Mouse (Mus musculus): ENCODE measurements at regions not wholly inside any gene's neighbourhood (a gene's known extent, or its start where the extent isn't known, plus 50 kb on each side); places are given as distances from the start of the nearest gene placed in this dataset.

DNA sequence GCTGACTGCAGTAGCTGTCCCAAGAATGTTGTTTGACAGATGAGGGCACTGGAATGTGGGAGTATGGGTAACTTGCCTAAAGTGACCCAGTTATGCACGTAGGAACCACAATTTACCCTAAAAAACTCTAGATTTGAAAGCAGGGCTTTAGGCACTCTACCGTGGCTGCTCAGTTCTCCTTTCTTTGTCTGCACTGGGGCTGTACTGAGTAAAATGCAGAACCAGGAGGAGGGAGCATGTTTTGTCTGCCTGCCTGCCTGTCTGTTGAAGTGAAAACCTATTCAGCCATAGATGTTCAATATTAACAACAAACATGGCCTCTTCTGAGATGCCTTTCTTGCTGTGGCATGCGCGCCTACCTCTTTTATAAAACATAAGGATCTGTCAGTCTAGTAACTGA lies 77.5 kb downstream of the Csl start:
- TF ChIP-seq POLR2A (IDR thresholded peaks at IDR 0.05; ENCODE audit: borderline replicate concordance, low read depth, low read length) (no peak), CTCF (IDR thresholded peaks at IDR 0.05; ENCODE audit: low read depth, low read length) (no peak)
- Histone ChIP-seq H3K4me1 (ENCODE audit: control insufficient read depth, insufficient read depth, low read length) (peaks cover 2% of the 10 kb centered on the region; the same call in 1 of the 2 replicates), H3K27ac (ENCODE audit: insufficient read depth, low read depth, low read length) (no peak overlapping the region), H3K4me3 (ENCODE audit: insufficient read depth, low read length) (no peak overlapping the region)

DNA sequence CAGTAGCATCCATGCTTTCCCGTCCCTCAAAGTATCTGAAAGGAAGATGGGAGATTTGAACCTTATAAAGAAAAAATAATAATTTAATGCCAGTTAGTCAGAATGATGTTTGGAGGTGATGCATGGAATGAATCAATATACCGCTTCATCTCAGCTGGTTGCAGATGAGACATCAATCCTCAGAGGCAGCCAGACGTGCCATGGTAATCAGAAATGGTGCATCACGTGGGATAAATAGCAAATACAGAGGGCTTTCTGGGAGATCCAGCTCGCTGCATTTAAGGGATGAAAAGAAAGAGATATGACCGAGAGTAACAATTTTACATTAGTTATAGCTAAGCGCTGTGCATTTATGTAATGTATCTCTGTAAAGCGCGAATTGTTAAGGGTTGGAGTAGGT lies 77.1 kb downstream of the Csl start:
- TF ChIP-seq POLR2A (IDR thresholded peaks at IDR 0.05; ENCODE audit: borderline replicate concordance, low read depth, low read length) = no peak
- TF ChIP-seq CTCF (IDR thresholded peaks at IDR 0.05; ENCODE audit: low read depth, low read length) = no peak

DNA sequence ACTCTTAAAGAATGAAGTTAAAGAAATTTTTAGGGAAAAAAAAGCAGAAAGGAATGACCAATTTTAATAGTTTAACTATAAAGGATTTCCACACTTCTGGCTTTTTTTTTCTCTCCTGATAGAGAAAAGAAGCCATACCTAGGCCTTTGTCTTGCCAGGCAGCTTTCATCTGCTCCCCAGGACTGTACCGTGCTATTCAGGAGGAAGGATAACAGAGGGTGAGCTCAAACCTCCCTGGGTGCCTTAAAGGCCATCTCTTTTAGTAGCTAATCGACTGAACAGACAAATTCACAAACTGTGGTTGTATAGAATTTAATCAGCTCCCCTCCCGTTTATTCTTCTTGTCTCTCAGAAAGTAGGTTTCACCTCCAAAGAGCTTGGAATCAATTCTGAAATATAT lies 76.1 kb downstream of the Csl start:
- H3K4me3 ChIP-seq (ENCODE audit: insufficient read depth, low read length) = no peak overlapping the region
- TF ChIP-seq POLR2A (IDR thresholded peaks at IDR 0.05; ENCODE audit: borderline replicate concordance, low read depth, low read length) (no peak), CTCF (IDR thresholded peaks at IDR 0.05; ENCODE audit: low read depth, low read length) (no peak)
- H3K4me1 ChIP-seq (ENCODE audit: control insufficient read depth, insufficient read depth, low read length) = peaks cover 2% of the 10 kb centered on the region; the same call in 1 of the 2 replicates
- no peak overlapping the region for H3K27ac ChIP-seq (ENCODE audit: insufficient read depth, low read depth, low read length)

More for the DNA sequence above, 77.1 kb downstream of the Csl start:
- Histone ChIP-seq H3K4me1 (ENCODE audit: control insufficient read depth, insufficient read depth, low read length) (peaks cover 2% of the 10 kb centered on the region; the same call in 1 of the 2 replicates), H3K27ac (ENCODE audit: insufficient read depth, low read depth, low read length) (no peak overlapping the region), H3K4me3 (ENCODE audit: insufficient read depth, low read length) (no peak overlapping the region)

DNA sequence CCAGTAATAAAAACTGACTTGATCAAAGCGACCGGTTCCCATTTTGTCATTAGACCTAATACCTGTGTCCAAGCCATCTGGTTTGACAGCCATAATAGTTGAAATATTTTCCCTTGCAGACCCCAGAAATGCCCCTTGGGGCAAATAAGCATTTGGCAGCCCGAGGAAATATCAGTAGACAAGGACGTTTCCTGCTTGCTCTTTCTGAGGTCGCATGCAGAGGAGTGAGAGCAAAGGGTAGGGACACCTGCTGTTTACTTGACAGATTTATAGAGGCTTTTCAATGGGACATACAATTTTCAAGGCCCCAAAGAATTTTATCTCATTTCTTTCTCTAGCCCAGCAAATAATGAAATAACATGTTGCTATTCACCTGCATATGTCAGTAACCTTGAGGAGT lies 73.5 kb downstream of the Csl start:
- H3K4me1 ChIP-seq (ENCODE audit: control insufficient read depth, insufficient read depth, low read length) = peaks cover 2% of the 10 kb centered on the region; the same call in 1 of the 2 replicates
- no peak overlapping the region for H3K27ac ChIP-seq (ENCODE audit: insufficient read depth, low read depth, low read length)
- no peak overlapping the region for H3K4me3 ChIP-seq (ENCODE audit: insufficient read depth, low read length)
- no peak for TF ChIP-seq POLR2A (IDR thresholded peaks at IDR 0.05; ENCODE audit: borderline replicate concordance, low read depth, low read length)

DNA sequence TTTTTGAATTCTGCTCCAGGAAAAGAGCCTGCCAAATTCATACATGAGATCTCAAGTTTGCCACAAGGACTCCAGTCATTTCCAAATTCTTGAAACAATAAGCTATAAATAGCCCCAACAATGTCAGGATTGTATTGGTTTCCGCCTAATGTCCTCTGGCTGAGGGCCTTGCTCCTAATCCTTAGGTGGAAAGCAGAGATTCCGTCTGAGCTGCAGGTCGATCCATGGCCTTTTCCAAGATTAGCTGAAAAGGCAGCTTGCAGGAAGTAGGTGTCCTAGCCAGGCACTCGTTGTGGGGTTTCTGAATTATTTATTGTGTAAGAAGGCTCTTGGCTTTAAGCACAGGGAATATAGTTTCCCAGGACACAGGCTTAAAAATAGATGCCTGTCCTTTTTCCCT lies 72.4 kb downstream of the Csl start:
- no peak overlapping the region for H3K27ac ChIP-seq (ENCODE audit: insufficient read depth, low read depth, low read length)
- H3K4me1 ChIP-seq (ENCODE audit: control insufficient read depth, insufficient read depth, low read length) = no peaks in the 10 kb centered on the region

DNA sequence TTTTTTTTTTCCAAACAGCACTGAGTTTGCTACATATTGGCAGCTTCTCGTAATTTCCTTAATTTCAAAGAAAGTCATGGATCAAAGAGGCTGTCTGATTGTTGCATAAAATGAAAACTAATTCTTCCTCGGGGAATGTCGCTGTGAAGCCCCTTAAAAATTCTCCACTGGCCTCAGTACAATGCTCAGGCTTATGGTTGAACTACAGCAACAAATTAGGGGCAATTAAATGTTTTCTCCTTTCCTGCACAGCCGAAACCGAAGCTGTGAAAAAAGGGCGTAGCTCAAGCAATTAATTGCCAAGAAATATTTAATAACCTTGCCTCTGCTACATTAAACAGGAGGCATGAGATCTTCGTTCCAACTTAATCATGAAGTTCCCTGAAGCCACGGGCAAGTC lies 61.8 kb downstream of the Csl start:
- no peak for TF ChIP-seq POLR2A (IDR thresholded peaks at IDR 0.05; ENCODE audit: borderline replicate concordance, low read depth, low read length)
- TF ChIP-seq CTCF (IDR thresholded peaks at IDR 0.05; ENCODE audit: low read depth, low read length) = no peak
- Histone ChIP-seq H3K4me1 (ENCODE audit: control insufficient read depth, insufficient read depth, low read length) (no peaks in the 10 kb centered on the region), H3K4me3 (ENCODE audit: insufficient read depth, low read length) (no peak overlapping the region), H3K27ac (ENCODE audit: insufficient read depth, low read depth, low read length) (no peak overlapping the region)

More for the DNA sequence above, 72.4 kb downstream of the Csl start:
- no peak for TF ChIP-seq CTCF (IDR thresholded peaks at IDR 0.05; ENCODE audit: low read depth, low read length)
- TF ChIP-seq POLR2A (IDR thresholded peaks at IDR 0.05; ENCODE audit: borderline replicate concordance, low read depth, low read length) = no peak
- H3K4me3 ChIP-seq (ENCODE audit: insufficient read depth, low read length) = no peak overlapping the region

DNA sequence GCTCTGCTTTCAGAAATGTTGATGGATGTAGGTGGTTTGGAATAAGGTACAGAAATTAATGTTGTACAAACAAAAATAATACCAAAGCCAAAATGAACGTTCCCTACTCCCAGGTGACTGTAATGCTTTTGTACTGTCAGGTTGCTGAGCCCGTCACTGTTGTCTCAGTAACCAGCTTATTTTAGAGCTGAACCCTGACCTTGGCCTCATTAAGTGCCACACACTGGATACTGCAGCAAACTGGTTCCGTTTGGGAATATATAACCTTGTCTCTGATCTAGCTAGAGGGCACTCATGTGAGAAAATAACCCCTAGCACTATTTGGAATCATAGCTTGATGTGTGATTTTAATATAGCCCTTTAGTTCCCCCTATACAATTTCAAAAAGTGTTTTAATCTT lies 60.0 kb downstream of the Csl start:
- H3K27ac ChIP-seq (ENCODE audit: insufficient read depth, low read depth, low read length) = no peak overlapping the region
- TF ChIP-seq POLR2A (IDR thresholded peaks at IDR 0.05; ENCODE audit: borderline replicate concordance, low read depth, low read length) = no peak
- TF ChIP-seq CTCF (IDR thresholded peaks at IDR 0.05; ENCODE audit: low read depth, low read length) = no peak
- H3K4me3 ChIP-seq (ENCODE audit: insufficient read depth, low read length) = no peak overlapping the region
- H3K4me1 ChIP-seq (ENCODE audit: control insufficient read depth, insufficient read depth, low read length) = no peaks in the 10 kb centered on the region

DNA sequence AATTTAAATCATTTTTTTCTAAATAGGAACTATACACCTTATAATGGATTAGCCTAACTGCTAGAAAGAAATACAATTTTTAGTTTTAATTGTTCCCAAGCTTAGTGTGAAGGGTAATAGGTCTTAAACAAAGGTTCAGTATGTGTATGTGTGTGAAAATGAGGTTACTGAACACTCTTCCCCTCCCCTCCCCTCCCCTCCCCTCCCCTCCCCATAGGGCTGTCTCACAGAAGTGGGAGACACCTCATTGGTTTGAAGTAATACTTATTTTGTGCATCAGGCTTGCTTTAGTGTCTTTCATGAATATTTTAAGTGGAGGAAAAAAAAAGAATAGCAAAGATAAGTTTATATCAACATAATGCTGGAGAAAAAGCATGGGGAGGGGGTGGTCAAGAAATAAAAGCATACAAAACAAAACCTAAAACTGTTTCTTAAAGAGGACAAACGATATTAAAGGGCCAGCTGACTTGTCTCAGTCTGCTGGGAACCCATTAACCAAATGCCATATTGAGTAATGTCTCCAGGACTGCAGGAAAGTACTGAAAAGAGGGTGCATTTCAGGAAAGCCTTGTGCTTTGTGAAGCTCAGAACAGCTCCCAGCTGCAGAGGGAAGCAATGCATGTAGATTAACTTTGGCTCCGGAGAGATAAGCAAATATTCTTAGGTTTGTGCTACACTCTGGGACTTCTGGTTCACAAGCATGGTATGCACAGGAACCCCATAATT lies 59.2 kb downstream of the Csl start:
- Histone ChIP-seq H3K4me3 (ENCODE audit: insufficient read depth, low read length) (no peak overlapping the region), H3K4me1 (ENCODE audit: control insufficient read depth, insufficient read depth, low read length) (no peaks in the 10 kb centered on the region), H3K27ac (ENCODE audit: insufficient read depth, low read depth, low read length) (no peak overlapping the region)
- no peak for TF ChIP-seq CTCF (IDR thresholded peaks at IDR 0.05; ENCODE audit: low read depth, low read length)
- TF ChIP-seq POLR2A (IDR thresholded peaks at IDR 0.05; ENCODE audit: borderline replicate concordance, low read depth, low read length) = no peak

Data from bone marrow macrophage, adult 2 months (primary cell).